Mouse (Mus musculus): ENCODE measurements around the gene Mgat3.

DNA sequence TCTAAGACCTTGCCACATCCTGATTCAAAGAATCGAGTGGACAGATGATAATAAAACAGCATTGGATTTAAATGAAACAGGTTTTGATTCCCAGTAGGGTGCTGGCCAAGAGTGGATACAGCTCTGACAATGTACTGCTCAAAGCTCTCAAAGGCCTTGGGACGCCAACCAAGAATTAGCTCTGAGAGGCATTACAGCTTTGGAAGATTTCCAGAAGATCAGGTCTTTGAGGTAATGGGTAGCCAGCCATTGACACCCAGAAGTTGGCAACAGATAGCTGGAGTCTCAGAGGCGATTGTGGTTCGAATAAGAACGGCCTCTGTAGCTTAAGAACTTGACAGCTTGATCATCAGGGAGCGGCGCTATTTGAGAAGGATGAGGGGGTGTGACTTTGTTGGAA is 8.0 kb downstream of the Mgat3 start:
- TF ChIP-seq EP300 (IDR thresholded peaks at IDR 0.05; ENCODE audit: low read depth) (no peak), CTCF (IDR thresholded peaks at IDR 0.05; ENCODE audit: low read depth) (no peak)
